Mouse (Mus musculus): ENCODE results near the gene Dusp10. TPM values are rescaled to one million over a fixed set of nuclear protein-coding genes. Genes with fewer than 3 reads are reported as not detected.
A peak's percentile ranks its signal among the peaks of the same experiment; 100 is the strongest.

Gene Dusp10
- 10 to 100 TPM; 17.2 to 18.2 TPM for polyA plus RNA-seq (2017; shearing (Covaris generic))

DNA sequence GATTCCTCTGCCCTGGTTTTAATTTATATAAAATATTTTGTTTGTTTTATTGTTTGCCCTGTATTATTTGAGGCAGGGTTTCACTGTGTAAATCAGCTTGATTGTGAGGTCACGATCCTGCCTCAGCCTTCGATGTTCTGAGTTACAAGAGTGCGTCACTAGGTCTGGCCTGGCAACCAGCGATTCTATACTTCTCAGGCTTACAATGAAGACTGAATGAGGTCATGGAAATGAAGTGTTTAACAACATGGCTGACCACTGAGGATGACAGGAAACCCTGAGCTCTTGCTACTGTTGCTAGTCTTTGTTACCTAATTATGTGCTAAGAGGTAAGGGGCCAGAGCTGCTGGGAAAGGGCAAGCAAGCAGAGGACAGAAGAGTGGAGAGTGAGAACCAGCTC is at the start of gene Dusp10:
Dusp10 (plus strand) TSS at position 197 of the 400 bp plus-strand sequence.
- peak; percentile 59 for ATAC-seq

DNA sequence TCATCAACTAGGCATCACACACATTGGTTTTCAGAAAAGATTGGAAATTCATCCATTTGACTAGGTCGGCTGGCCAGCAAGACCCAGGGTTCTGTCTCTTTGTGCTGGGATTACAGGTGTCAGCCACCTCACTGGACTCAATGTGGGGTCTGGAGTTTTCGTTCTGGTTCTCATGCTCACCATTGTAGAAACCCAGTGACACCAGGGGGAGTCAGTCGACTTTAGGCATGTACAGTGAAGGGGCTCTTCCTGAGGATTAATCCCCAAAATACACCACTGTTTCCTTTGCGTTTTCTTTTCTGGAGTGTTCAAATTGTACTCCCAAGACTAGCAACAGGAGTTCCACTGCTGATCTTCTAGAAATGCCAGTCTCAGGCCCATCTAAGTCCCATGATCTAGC is 47.8 kb upstream of the Dusp10 start:
- no peak for ATAC-seq

DNA sequence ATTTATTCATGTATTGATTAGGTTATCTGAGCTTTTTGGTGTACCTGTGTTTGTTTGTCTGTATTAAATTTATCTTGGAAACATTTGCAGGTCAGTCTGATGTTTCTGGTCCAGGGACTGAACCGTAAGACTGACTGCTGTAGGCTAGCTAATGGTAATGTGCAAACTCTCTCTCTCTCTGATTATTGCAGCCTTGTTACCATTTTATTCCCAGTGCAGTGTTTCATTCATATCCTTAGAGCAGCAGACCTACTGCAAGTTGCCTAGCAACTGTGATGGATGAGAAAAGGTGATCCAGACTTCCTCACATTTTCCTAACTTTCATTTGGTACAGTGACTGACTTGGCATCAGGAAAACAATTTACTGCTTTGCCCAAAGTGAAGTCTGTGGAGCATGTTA is 43.8 kb upstream of the Dusp10 start:
- ATAC-seq, result no peak

DNA sequence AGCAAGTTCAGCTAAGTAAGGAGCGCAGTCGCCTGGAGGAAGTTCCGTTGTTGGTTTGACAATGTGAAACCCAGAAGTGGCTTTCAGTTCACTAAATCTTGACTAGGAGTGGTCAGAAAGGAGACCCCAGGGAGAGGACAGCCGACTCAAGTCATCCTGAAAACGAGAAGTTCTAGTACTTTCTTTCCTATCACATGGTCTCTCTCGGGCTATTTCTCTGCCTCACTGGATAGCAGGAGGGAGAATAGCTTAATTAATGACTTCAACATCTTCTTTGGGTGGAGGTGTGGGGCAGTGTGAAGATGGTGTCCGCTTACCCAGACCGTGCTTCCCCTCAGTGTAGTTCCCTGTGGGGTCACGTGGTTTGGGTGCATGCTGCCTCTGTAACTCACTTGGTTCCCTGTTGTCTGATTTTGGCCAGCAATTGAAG is 33.3 kb upstream of the Dusp10 start:
- no peak for ATAC-seq

DNA sequence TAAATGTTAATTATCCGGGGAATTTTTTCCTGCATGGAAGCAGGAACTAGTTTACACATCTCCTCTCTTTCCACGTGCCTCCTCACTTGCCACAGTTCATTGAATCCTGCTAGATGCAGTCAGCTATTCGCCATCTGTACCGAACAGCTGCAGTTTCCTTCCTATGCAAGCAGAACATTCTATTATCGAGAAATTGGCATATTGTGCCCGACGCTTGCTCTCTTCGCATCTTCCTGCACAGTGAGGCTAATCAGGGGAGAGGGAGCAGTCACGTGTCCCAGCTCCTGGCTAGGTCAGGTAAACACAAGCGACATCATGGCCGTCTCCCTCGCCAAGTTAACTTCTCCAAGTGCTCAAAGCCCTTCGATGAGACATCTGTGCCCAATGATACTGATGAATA is 31.0 kb upstream of the Dusp10 start:
- peak; percentile 49 for ATAC-seq

DNA sequence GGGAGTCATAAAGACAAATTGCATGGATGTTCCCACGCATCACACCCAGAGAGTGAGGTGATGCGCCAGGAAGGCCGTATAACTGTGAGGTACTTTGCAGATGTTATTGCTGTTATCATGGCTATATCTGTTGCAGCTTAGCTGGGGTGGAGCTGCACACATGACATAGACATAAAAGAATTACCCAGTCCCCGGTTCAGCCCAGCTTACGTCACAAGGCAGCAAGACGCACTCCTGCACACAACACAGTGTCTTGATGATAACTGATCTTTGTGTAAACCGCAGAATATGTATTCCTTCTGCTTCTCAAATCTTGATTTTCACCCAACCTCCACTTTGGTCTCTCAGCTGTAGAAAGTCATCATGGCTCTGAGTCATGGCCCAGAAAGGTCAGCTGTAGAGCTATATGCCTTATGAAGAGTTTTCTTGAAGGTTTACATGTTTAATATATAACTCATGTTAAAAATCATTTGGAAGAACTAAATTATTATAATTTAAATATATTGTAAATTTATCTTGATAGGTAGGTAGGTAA is 25.3 kb upstream of the Dusp10 start:
- ATAC-seq, result peak; percentile 98

DNA sequence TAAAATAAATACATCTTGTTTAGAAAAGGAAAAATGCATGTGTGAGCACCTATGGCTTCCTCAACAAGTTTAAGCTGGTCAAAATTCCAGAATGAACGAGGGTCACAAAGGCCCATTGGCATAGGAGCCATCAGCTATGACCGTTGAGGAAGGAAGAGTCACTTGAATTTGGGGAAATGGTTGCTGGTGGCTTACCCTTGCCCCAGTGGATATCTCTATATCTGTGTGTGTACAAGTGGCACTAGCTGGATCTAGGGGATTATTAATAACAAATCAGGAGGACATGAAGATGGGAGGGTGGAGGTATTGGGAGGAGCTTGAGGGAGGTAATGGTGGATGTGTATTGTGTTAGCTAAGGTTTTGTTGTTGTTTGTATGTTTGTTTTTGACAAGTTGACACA is 21.2 kb upstream of the Dusp10 start:
- no peak for ATAC-seq

DNA sequence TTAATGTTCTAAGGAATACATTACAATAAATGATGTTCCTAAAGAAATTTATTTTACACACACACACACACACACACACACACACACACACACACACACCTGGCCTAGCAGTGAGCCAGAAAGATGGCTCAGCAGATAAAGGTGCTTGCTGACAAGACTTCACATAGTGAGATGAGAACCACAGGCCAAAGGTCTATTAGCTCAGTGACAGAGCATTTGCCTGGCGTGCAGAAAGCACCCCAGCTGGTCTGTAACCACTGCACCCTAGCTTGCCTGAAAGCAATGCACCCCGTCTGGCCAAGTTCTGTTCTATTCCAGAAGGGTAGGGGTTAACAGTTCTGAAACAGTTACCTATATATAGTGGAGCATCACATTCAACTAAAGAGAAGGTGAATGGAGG is 15.9 kb upstream of the Dusp10 start:
- no peak for ATAC-seq

DNA sequence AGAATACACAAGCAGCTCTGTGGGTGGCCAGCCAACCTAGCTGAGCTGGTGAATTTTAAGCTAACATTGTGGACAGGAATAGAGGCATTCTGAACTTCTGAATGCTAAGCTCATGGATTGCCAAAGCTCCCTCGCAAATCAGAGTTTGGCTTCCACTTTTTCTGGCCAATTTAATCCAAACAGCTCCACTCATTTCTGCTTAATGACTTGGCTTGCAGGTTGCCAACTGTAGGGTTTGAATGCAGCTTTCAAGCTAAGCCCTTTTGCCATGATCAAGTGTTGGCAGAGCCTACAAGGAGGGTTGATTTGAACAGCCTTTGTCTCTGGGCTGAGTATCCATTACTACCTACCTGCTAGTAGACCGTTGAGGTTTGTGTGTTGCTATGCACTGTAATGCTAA is 10.6 kb upstream of the Dusp10 start:
- no peak for ATAC-seq

DNA sequence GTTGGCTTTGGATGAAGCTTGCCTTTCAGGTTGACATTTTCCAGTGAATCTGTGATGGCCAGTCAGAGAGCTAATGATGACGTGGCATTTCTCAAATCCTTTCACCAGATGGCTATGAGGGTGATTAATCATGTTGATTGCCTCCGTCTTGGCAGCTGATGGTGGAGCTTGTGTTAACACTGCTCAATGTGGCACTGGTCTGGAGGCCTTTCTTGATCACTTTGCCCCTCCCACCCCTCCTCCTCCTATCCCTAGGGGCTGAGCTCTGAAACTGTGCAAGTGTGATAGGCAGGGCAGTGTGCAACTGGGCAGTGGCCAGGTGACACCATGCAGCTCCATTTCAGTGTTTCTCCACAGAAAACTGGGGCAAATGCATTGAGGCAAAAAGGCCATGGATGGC is 8.8 kb upstream of the Dusp10 start:
- no peak for ATAC-seq

DNA sequence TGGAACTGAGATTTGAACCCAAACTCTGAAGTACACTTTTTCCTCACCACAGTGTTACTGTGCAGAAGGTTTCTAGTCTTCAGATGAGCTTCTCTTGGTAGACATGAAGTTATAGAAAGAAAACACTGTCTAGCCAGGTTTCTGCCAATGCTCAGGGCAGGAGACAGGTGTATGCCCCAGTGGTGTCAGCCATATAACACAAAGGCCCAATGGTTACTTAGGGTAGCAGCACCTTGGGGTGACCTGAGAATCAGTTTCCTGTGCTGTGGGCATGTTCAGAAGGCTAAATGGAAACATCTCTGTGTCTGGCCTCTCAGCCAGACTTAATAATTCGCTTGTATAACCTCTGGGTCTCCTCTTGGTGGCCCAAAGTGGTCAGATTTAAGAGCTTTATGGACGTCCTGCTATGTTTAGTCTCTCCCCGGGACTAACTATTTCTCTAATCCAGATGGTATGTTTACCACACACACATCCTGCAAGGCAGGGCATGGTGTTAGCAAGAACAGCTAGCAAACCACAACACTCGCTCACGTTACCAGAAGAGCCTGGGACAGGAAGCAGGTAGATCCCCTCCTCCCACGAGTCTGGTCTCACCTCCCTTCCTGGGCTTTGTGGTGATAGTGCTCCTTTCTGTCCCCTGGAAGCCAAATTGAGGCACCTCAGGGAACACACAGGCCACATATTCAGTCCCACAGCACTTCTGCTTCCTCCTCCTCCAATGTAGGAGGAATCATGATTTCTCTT is 7.6 kb upstream of the Dusp10 start:
- ATAC-seq, result peak; percentile 99

DNA sequence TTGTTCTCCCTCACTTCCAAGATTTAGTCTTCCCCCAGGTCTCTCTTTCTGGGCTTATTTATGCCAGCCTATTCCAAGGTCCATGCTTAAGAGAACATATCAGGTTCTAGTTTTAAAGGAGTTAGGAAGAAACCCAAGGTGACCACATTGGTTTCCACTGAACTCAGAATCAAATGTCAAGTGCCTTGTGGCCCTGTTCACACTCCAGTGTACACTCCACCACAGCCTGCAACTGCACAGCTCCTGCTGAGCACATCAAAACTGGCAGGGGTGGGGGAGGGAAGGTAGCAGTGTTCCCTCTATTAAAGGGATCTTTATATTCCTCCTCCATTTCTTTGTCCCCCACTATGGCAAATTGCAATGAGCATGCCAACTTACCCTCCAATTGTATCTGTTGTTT is 7.0 kb upstream of the Dusp10 start:
- ATAC-seq, result peak; percentile 8

DNA sequence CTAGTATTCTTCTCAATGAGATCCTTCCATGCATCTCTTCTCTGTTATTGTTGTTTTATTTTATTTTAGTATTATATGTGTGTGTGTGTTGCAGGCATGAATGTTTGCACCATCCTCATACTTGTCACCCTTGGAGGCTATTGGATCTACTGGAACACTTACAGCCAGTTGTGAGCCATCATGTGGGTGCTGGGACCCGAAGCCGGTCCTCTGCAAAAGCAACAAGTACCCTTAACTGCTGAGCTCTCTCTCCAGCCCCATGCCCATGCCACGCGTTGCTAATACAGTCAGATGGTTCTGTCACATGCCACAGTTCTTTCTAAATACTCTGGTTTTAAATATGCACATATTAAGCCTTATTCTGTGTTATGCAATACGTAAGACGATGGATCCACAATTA is 1.8 kb upstream of the Dusp10 start:
- ATAC-seq, result no peak

DNA sequence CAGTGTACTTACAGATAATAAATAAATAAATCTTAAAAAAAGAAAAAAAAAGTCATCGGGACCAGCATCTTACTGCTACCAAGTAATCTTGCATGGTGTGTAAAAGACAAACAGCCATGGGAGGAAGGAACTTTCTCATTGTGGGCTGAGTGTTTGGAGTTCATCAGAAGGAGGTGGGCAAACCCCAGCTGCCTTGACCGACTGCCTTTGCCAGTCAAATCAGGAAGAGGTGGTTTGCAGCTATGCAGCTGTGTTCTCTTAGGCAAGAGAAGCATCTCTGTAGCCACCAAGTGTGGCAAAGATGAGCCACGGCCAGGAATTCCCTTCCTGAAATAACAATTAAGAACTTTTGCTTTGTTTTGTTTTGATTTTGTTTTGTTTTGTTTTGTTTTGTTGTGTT is 989 bp downstream of the Dusp10 start:
- ATAC-seq, result no peak

DNA sequence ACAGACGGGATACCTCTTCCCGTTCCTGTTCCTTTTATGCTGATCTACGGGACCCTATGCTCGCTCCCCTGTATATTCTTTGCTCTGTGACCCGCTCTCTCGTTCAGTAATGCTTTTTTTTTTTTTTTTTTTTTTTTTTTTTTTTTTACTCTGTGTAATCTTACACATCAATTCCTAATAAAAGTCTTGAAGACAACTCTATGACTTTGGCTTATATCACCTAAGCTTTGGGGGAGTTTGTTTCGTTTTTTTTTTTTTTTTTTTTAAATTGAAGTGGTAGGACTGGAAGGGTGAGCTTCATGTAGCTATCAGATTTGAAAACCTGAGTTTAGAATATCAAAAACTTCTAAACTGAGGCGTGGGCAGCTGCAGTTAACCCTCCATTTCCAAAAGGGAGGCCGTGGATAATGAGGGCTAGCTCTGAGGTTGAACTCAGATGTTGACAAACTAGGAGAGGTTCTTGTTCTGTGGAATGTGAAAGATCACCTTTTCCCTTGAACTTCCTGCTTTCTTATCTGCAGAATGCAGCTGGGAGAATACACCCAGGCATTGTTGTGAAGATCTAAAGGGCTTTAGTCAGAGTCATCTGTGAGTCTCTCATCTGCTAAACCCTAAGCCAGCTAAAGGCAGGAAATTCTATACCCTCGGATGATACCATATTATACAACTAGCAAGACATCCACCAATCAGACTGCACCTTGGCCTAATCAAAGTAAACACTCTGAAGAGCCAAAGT is 3.1 kb downstream of the Dusp10 start:
- ATAC-seq, result no peak

DNA sequence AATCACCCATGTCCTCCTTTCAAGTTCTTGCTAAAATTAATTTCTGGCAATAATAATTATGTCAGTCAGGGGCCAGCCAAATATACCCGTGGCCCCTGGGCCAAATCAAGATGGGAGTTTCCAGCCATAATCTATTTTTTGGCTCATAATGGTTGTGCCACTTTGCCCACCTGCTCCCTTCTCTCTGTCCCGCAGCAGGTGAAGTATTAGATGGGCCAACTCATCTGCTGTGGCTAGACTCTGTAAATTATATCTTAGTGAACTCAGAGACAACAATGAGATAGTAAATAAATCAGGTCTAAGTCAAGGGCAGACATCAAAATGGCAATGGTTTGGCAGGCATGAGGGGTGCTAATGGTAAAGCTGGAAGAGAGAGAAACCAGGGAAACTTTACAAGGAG is 4.5 kb downstream of the Dusp10 start:
- ATAC-seq, result no peak

DNA sequence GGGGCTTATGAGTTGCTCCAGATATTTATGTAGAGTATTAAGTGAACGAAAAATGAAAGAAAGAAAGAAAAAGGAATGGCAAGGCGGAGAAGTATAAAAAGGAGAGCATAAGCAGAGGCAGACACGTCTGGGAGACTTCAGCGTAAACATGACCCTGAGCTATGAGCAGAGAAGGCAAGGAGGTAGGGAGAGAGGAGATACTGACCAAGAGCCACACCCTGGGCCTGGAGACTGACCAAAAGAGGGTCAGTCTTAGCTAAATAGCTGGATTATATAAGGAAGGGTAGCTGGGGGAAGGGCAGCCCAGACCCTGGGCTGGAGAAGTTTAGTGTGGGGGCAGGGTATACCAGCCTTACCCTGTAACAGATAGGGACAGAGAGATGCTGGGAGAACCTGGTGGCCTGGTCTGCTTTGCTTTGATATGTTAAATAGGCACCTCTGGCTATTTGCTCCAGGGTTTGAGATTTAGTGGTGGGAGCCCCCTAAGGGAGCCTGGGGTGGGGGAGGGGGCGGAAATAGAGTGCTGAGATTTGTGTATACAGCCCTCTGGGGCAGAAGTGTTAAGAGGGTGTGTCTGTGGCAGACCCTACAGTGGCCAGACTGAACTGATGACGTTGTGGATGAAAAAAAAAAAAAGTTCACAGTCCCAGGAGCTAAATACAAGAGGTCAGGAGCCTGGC is 6.1 kb downstream of the Dusp10 start:
- ATAC-seq, result no peak

DNA sequence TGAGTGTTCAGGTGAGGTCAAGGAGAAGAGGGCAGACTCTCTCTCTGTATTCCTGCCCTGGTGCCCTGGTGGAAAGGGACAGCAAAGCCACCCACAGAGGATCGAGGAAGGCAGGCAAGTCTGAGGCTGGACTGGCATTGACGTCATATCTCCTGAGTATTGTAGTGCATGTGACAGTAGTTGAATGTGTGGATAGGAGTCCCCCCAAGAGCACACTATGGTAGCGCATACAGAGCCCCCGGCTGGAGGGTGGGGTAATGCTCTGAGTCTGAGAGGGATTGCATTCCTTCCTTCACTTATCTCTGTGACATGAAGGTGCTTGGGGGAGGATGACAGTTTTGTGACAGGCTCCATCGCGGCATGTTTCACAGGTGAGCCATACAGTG is 6.6 kb downstream of the Dusp10 start:
- no peak for ATAC-seq

DNA sequence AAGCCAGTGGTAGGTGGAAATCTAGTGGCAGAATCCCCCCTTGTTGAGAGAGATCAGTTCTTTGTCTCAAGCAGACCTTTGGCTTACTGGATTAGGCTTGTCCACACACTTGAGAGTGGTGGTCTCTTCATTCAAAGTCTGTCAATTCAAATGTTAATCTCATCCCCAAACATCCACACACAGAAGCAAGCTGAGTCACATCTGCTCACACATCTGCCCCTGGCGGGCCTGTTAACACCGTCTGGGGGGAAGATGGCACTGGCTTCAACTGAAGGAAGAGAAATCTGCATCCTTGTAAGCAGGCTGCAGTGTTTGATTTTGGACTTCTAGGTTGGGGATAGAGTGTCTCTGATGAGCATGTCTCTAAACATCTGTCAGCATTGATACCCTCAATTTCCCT is 10.9 kb downstream of the Dusp10 start:
- ATAC-seq, result no peak

DNA sequence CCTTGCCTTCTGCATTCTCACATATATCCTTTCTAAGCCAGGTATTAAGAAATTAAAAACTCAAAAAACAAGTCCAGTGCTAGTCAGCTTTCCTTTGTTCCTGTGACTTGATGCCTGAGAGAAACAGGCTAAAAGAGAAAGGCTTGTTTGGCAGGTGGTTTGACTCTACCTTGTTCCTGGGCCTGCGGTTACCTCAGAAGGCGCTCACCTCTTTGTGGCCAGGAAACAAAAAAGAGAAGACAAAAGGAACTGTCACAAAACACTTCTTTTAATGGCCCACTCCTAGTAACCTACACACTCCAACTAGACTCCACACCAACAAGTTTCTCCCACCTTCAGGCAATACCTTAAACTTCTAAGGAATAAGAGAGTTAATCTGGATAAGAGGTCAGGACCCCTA is 11.5 kb downstream of the Dusp10 start:
- peak; percentile 77 for ATAC-seq

DNA sequence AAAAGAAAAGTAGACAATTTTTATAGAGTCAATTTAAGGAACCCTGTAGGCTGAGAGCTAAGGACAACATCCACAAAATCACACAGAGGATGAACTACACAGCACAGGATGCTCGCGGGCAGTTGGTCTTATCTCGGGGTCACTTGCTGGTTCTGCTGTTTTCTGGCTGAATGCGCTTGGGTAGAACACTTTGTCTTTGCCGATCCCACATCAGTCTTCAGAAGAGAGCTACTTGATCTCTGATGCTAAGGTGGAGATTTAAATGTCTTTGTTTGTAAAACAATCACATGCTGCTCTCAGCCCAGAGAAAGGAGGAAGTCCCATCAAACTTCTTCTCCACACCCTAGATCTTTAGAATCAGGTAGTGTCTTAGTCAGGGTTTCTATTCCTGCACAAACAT is 12.0 kb downstream of the Dusp10 start:
- ATAC-seq, result peak; percentile 40

DNA sequence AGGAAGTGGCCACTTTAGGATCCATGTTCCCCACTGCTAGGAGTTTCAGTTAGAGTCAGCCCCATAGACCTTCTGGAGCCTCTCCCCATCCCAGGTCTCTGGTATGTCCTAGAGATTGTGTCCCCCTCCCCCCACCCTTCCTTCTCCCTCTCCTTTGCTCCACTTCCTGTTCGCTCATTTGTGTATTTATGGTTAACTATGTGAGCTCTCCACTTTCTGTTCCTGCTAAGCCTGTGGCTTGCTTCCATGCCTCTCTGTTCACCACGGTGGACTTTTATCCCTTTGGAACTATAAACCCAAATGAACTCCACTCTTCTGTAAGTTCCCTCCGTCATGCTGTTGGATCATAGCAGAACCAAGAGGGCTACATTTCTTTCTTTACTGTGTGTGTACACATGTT is 13.9 kb downstream of the Dusp10 start:
- no peak for ATAC-seq

DNA sequence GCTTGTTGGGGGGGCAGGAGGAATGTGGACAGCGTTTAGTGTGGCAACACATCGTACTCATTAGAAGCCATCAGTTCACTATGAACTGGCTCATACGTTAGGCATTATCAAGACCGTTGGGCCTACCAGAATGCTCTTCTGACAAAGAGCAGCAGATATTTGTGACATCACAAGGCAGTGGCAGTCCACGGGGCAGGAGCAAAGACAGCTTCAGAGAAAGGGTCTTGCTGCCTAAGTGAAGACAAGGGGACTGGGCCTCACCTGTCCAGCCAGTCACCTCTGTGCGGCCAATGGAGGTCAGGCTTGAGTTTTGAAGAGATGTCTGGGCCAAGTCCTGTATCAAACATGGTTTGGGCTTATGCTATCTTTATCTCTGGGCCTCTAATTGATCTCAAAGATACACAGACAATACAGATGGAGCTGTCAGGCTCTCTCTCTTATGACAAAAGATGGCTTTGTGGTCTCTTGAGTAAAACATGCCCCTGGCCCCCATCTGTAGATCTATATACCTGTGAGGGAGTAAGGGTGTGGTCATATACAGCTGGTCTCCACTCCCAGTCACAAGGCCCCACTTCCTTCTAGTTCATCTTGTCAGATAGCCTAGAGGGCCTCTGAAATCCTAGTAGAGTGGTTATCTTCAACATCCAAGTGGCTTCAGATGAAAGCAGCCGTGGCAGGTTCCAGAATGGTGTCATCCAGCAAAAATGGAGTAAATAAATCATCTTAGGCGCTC is 17.1 kb downstream of the Dusp10 start:
- ATAC-seq, result no peak

Data from activated CD4-positive, CD25-positive, alpha-beta regulatory T cell, adult 4 months (primary cell).